Mouse (Mus musculus): Measurements from ENCODE around the gene Pde1a.
"Not testable (repeated sequence)": the region's sequence is repeated elsewhere in the genome, so short reads cannot be mapped to it uniquely, and the experiment has no call there.

Pde1a gene

GRCm38 (mm10) chr2:79945898-79946675 lies 183.2 kb downstream of the Pde1a start:
- no peak for DNase-seq

GRCm38 (mm10) chr2:79934660-79935059 lies 194.6 kb downstream of the Pde1a start:
- no peak for DNase-seq

GRCm38 (mm10) chr2:79922356-79922755 lies 206.9 kb downstream of the Pde1a start:
- no peak for DNase-seq

DNA sequence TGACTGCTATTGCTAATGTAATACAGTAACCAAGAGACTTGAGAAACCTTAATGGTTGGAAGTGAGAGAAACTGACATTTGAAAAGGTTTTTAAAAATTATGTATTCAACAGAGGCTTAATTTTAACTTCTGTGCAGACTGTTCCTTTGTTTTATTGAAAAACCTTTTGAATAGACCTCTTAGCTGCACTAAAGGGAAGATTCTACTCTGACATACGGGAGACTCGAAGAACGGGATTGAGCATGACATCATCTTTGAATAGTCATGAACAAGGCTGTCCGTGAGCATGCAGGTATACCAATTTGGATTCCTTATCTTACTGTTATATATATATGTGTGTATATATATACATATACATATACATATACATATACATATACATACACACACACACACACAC lies 207.9 kb downstream of the Pde1a start:
- no peak for DNase-seq

- no peak for DNase-seq
These were observed 208.8 kb downstream of the Pde1a start for GRCm38 (mm10) chr2:79920438-79920837.

DNA sequence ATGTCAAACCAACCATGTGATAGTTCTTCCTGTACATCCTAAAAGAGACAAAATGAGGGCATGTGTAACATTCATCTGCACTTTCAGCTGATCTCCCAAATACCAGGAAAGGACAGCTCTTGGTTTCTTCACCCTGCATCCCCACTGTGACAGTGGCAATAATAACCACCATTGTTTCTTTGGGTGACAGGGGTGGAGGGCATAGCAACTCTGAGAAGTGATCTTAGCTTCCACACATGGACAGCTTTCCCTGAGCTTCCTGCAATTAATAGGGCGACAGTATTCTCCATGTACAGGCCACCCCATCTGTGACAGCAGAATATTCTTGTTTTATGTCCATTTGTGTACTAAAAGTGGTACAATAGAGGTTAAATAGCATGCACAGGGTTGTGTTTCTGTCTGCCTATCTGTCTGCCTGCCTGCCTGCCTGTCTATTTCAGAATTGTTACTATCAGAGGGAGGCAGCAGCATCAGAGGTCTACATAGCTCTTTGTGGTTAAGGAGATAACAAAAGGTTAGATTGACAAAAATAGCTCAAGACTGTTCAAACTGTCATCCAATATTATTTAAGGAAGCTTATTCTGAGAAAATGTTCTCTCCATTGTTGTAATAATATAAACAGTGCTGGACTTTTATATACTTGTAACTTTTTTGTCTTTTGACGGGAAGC lies 227.3 kb downstream of the Pde1a start:
- DNase-seq, result no peak

- DNase-seq, result no peak
These were observed 230.7 kb downstream of the Pde1a start for GRCm38 (mm10) chr2:79898522-79898921.

DNA sequence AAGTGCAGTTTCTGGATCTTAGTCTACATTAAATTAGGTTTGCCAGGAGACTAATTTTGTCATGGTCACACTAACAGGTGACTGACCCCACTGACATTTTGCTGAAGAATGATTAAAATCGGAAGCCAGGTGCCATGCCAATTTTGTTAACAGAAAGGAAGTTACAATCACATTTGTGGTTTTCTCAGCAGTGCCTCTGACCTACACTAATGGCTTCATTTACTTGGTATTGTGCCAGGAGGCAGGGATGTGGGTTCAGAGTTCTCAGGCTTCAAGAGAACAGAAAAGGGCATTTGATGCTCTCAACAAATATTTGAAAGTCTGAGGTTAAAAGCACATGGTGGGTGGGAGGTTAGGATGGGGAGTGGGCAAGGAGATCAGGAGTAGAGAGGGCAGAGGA lies 236.4 kb downstream of the Pde1a start:
- no peak for DNase-seq

DNA sequence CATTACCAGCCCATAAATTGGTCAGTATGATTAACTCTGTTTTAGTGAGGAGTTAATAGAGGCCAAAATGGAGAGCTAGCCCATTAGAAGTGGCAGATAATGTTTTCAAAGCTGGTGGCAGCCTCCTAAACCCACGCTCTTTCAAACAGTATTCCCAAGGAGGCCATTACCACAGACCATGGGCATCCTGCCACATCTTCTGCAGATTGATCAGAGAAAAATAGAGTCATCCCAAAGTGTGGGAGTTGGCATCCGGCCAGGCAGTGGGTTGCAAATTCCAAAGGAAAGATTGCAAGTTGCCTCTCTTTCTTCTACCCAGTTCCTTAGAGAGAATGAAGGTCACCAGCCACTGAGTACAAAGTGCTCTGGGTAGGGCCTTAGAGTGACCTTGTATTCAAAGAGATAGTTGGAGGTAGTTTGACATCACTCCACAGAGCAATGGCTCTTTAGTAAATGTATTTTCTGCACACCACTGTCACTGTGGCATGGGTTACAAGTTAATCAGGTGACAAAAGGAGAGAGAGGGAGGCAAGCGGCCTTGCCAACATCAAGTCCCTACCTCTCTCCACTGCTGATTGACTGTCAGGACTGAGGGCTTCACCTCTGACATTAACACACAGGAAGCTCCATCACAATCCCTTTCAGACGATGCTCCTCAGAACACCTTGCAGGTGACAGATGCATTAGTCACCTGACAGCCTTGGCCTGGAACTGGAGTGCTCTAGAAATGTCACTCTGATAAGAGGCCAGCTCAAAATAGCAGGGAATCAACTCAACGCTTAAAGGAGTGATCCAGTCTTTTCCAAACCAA lies 237.3 kb downstream of the Pde1a start:
- no peak for DNase-seq

DNA sequence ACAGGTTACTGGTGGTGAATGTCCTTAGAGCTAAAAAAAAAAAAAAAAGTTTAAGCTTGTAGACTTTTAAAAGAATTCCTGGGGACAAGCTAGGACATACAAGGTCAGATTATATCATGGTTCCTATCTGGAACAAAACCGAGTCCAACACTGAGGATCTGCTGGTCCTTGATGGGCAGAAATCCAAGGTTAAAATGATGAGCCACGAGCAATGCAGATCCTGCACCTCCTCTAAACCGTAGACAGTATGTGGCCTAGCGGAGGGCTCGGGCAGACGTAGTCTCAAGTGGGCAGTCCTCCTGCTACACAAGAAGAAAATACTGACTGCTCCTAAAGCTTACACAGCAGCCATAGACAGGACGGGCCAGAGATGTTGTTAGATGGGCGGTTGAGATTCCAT lies 238.5 kb downstream of the Pde1a start:
- no peak for DNase-seq

DNA sequence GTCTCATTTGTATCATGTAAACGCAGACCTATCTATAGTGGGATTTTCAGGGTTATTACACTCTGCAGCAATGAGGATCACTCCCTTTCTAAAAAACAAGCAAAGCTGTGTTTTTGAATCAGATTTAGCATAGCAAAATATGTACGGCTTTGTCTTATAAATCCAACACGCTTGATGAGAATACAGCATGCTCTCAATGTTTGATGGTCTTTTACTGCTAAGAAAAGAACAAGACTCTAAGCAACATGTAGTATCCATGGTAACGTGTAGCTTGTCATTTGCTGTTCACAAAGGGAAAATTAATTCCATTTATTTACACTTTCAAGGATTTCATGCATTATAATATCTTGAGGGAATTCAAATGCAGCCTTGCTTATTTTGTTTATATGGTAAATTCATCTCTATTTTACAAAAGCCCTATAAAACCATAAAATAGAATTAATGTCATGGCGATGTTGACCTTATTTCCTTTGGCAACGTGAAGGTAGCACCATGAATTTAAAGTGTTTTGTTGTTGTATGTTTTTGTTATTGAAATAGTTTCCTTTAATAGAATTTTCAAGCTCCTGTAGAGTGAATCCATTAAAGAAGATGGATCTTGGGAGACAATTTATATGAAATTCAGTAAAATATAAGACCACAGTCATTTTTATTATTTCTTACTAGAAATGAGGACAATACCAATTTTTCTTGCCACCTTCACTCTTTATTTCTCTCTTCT lies 245.5 kb downstream of the Pde1a start:
- DNase-seq, result no peak

DNA sequence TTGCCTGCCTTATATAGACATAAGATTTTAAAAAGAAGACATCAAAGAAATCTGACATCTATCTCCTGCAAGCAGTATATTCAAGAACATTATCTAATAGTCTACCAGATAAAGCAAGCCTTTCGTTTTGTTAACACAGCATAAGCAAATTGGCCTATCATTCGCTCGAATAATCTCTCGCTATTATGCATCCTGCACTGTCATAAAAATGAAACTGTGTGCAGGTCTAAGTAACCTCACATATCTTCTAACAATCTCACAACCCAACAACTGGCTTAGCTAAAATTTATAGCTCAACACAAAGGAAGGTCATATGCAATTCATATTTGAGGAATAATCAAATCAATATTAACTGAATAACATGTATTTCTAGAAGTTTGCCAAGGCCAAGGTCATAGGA lies 246.0 kb downstream of the Pde1a start:
- DNase-seq, result no peak

GRCm38 (mm10) chr2:79865275-79865999 lies 263.8 kb downstream of the Pde1a start:
- DNase-seq, result no peak

DNA sequence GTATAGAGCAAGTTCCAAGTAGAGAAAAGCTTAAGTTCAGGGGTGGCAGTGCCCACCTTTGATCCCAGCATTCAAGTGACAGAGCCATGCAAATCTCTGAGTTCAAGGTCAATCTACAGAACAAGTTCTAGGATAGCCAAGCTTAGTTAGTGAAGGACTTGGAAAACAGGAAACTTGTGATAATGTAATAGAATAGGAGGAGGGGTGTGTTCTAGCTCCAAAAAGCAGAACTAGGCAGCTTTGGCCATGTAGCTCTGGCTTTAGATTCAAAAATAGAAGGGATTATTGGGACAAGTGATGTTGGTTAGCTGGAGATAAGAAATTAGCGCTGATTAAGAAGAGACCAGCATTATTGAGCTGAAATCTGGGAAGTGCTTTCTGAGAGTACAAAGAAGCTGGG lies 272.4 kb downstream of the Pde1a start:
- no peak for DNase-seq

- DNase-seq, result not testable (repeated sequence)
These were observed 281.9 kb downstream of the Pde1a start for GRCm38 (mm10) chr2:79847396-79847795.

GRCm38 (mm10) chr2:79839513-79839912 lies 289.7 kb downstream of the Pde1a start:
- DNase-seq, result no peak

- no peak for DNase-seq
These were observed 290.2 kb downstream of the Pde1a start for GRCm38 (mm10) chr2:79839090-79839489.

DNA sequence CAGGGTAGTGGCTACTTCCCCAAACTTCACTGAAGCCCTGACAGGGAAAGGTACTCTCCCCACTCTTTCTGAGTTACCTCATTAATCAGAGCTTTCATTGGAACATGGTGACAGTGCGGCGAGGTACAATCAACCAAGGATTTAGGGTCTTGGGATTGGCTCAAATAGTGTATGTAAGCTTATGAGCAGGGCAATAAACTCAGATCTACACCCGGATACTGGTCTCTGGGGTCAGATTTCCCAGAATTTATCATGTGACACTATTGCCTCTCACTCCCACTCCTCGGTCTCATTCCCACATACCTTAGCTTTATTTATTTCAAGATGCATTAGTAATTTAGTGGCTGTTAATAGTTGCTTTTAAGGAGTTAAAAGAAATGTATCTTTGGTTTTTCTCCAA lies 303.4 kb downstream of the Pde1a start:
- DNase-seq, result no peak

GRCm38 (mm10) chr2:79819543-79819942 lies 309.7 kb downstream of the Pde1a start:
- DNase-seq, result no peak

- no peak for DNase-seq
These were observed 313.4 kb downstream of the Pde1a start for GRCm38 (mm10) chr2:79815708-79816484.

DNA sequence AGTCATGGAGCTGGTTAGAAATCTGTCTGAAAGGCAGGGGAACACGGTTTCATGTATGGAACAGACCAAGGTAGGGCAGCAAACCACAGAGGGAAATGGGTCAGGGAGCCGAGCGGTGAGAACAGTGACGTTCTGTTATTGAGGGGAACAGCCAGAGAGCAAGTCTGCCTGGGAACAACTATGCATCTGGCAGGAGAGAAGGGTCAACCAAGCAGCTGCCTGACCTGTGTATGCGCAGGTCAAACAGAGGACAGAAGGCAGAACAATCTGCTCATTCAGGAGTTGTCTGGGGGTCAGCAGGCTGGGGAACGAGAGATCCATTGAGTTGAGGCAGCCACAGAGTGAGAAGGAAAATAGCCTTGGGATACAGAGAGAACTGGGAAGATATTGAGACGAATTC lies 330.6 kb downstream of the Pde1a start:
- DNase-seq, result no peak
